Mouse (Mus musculus) kidney, adult 2 months (tissue): ENCODE data around the gene Lrp2. TPM values are rescaled to one million over a fixed set of nuclear protein-coding genes. Genes with fewer than 3 reads are reported as not detected.
A peak's percentile ranks its signal among the peaks of the same experiment; 100 is the strongest.

Experiments used
- DNase-seq: peaks from one replicate; pipeline ENCODE4 v3.0.0; 2021
- H3K27ac ChIP-seq: fragments of 200-500 bp; 2 replicates; pipeline ENCODE4 v1.5.1; 2012; ENCODE audit warnings: low read depth, low read length, control low read depth, inconsistent platforms; ENCODE audit not compliant: insufficient read depth
- H3K27me3 ChIP-seq: fragments of 200-500 bp; replicated peaks from 2 replicates; pipeline ENCODE4 v1.6.1; 2012; ENCODE audit warnings: mild to moderate bottlenecking, moderate library complexity, low read length, inconsistent platforms; ENCODE audit not compliant: control insufficient read depth, insufficient read depth
- H3K36me3 ChIP-seq: fragments of 200-500 bp; 2 replicates; pipeline ENCODE4 v1.6.1; 2012; ENCODE audit warnings: mild to moderate bottlenecking, moderate library complexity, low read length, inconsistent platforms; ENCODE audit not compliant: control insufficient read depth, insufficient read depth
- H3K4me1 ChIP-seq: fragments of 200-500 bp; 2 replicates; pipeline ENCODE4 v1.6.1; 2011; ENCODE audit warnings: low read length; ENCODE audit not compliant: control insufficient read depth, insufficient read depth
- H3K4me3 ChIP-seq: fragments of 200-500 bp; 2 replicates; pipeline ENCODE4 v1.5.1; 2011; ENCODE audit warnings: mild to moderate bottlenecking, low read depth, low read length, control low read depth; ENCODE audit not compliant: insufficient read depth
- CTCF ChIP-seq: fragments of 200-500 bp; conservative IDR thresholded peaks from 2 replicates; pipeline ENCODE4 v1.5.1; 2011; ENCODE audit warnings: low read depth, mild to moderate bottlenecking, control low read depth, low read length, moderate library complexity, mixed read lengths; ENCODE audit not compliant: insufficient read depth, insufficient read length
- POLR2A ChIP-seq: fragments of 200-500 bp; IDR thresholded peaks from one replicate; pipeline ENCODE4 v1.6.1; 2011; ENCODE audit warnings: low read depth, low read length, control low read depth
- WGBS: fragments of 180-500 bp; shearing (Covaris S2); methylation state at CpG from one replicate; pipeline ENCODE4 v1.1.7; 2018; 5-methylcytosine and 5-hydroxymethylcytosine counted together
- polyA plus RNA-seq: library from polyadenylated mRNA; depleted of rRNA; stranded (reverse); fragments of >200 nt; gene quantifications from 2 replicates; pipeline ENCODE4 v1.2.3, GENCODE M21; 2012

The Lrp2 gene
- polyA plus RNA-seq, 1 experiment, result 283 TPM

DNA sequence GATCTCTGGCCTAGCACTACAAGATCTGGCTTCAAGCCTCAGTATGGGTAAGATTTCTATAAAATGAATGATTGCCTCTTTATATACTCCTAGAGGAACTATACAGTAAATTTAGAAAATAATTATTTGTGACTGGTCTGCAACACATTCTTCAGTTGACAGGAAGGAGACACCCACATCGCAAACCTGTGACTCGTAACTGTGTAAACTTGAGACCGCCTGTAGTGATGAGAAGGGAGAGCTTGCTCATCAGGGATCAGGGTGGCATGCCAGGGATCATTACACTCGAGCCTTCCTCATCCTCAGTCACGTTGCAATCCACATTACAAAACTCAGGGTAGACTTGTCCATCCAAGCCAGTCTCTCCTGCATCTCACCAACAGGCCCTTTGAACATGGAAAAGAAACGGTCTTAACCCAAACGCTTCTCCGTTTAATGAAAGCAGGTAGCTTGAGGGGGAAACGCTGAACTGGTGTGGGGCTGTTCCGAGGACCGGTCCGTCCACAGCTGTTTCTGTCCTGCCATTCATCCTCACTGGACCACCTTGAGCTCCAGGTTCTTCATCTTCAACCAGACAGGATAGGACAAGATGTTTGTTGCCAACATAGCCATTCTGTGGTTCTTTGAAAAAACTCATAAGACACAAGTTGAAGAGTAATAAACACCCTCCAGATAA lies 189.0 kb downstream of the Lrp2 start:
- no peak overlapping the region for H3K27ac ChIP-seq
- TF ChIP-seq CTCF (no peak), POLR2A (no peak)
- H3K27me3 ChIP-seq, result no peaks in the 10 kb centered on the region
- H3K4me1 ChIP-seq, result no peaks in the 10 kb centered on the region; the same call in 1 of the 2 replicates
- H3K36me3 ChIP-seq, result no peaks in the 10 kb centered on the region
- H3K4me3 ChIP-seq, result no peak overlapping the region
- 79% methylated on average over 12 of the region's 12 CpGs for WGBS
- DNase-seq, result no peak

- no peak for DNase-seq
- WGBS, result 61% methylated on average over 9 of the region's 9 CpGs
- Histone ChIP-seq H3K4me3 (no peak overlapping the region), H3K36me3 (no peaks in the 10 kb centered on the region), H3K27ac (no peak overlapping the region), H3K27me3 (no peaks in the 10 kb centered on the region), H3K4me1 (no peaks in the 10 kb centered on the region)
- no peak for TF ChIP-seq POLR2A
- TF ChIP-seq CTCF, result no peak
These were observed 190.1 kb downstream of the Lrp2 start for GRCm38 (mm10) chr2:69395597-69396248.

- no peaks in the 10 kb centered on the region for H3K4me1 ChIP-seq
- H3K27ac ChIP-seq, result no peak overlapping the region
- no peaks in the 10 kb centered on the region for H3K27me3 ChIP-seq
- no peaks in the 10 kb centered on the region for H3K36me3 ChIP-seq
- TF ChIP-seq POLR2A (no peak), CTCF (no peak)
- WGBS, result 90% methylated on average over 2 of the region's 2 CpGs
- no peak for DNase-seq
- H3K4me3 ChIP-seq, result no peak overlapping the region
These were observed 191.9 kb downstream of the Lrp2 start for GRCm38 (mm10) chr2:69393947-69394346.

DNA sequence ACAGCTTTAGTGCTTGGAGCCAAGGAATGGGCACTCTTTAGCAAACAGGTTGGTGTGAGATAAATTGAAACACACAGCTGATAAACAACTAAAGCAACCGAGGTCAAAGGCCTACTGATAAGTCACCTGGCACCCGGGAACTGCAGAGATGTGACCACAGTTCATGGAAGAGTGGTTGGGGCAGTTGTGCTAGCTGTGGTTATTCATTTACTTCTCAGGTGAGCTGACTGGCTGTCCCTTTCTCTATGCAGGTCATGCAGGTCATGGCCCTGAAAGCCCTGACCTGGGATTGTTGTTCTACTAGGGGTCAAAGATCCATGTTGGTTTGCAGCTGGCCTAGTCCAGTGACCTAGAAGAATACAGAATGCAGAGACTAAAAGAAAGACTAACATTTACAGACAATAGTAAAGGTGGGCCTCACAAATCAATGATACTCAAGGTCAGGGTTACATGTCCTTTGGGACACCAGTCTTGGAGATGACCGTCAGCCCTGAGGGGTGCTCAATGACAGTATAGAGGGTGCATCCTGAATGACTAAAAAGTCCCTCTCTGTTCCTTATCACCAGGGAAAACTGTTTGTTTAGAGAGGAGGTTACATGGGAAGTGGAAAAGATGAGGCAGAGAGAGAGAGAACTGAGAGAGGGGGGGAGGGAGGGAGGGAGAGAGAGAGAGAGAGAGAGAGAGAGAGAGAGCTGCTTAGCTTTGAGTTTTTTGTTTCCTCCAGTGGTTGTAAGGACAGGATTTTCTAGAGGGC lies 199.6 kb downstream of the Lrp2 start:
- 45% methylated on average over 3 of the region's 3 CpGs for WGBS
- TF ChIP-seq CTCF, result no peak
- TF ChIP-seq POLR2A, result no peak

DNA sequence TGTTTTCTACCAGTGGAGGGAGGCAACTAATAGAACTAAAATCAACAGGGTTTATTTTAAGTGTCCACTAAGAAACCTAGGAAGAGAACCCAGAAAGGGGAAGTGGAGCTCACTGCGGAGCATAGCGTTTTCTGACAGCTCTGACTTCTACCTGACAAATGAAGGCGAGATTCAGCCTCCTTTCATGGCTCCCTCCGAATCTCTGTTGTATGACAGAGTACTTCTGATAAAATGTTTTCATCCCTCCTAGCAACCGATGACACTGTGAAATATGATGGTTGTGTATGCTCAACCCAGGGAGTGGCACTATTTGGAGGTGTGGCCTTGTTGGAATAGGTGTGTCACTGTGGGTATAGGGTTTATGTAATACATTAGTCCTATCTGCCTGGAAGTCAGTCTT lies 203.0 kb downstream of the Lrp2 start:
- WGBS, result 91% methylated on average over 5 of the region's 5 CpGs
- TF ChIP-seq POLR2A, result no peak
- no peak for TF ChIP-seq CTCF
- H3K4me3 ChIP-seq, result no peak overlapping the region
- no peak overlapping the region for H3K27ac ChIP-seq
- H3K4me1 ChIP-seq, result peaks cover 8% of the 10 kb centered on the region; the same call in 1 of the 2 replicates
- no peaks in the 10 kb centered on the region for H3K27me3 ChIP-seq
- DNase-seq, result no peak
- no peaks in the 10 kb centered on the region for H3K36me3 ChIP-seq

More for the DNA sequence above, 199.6 kb downstream of the Lrp2 start:
- Histone ChIP-seq H3K27ac (no peak overlapping the region), H3K27me3 (no peaks in the 10 kb centered on the region), H3K36me3 (no peaks in the 10 kb centered on the region), H3K4me3 (no peak overlapping the region), H3K4me1 (peaks cover 8% of the 10 kb centered on the region; the same call in 1 of the 2 replicates)
- peak; percentile 74 for DNase-seq

DNA sequence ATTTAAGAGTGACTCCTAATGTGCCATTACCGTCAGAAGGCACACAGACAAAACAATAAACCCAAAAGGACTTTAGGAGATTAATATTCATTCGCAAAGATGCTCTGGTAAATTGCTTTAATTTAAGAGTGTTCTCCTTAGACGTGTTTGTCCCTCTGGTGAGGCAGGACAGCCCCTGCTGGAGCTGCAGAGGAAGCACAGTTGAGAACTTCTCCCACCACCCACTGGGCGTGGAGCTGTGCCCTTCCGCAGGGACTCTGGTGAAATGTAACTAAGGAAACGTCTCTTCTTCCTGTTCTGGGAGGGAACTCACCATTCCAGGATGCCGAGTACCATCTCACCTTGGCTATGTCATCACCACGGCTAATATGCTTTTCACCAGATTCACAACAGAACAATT lies 204.1 kb downstream of the Lrp2 start:
- Histone ChIP-seq H3K36me3 (no peaks in the 10 kb centered on the region), H3K4me3 (no peak overlapping the region), H3K27ac (no peak overlapping the region), H3K27me3 (no peaks in the 10 kb centered on the region), H3K4me1 (peaks cover 8% of the 10 kb centered on the region; the same call in 1 of the 2 replicates)
- 38% methylated on average over 8 of the region's 8 CpGs for WGBS
- no peak for TF ChIP-seq POLR2A
- peak; percentile 44 for TF ChIP-seq CTCF
- no peak for DNase-seq

- no peak within 1 kb of the TSS for H3K4me3 ChIP-seq
- no peak within 1 kb of the TSS for H3K27ac ChIP-seq
- no peaks in the 10 kb centered on the region for H3K36me3 ChIP-seq
- TF ChIP-seq CTCF (no peak), POLR2A (no peak)
- no peaks in the 10 kb centered on the region for H3K4me1 ChIP-seq
- no peak for DNase-seq
- WGBS, result 65% methylated on average over 13 of the region's 13 CpGs
- no peaks in the 10 kb centered on the region for H3K27me3 ChIP-seq
These were observed 205.6 kb downstream of the Lrp2 start, which contains the start of gene Dhrs9 for GRCm38 (mm10) chr2:69380281-69380680. Gene Dhrs9, plus strand, starts transcription at chr2:69380445.
